Mouse (Mus musculus): ENCODE data around the gene Mylk3.

Mylk3 gene

GRCm38 (mm10) chr8:85381926-85382325 is 4.2 kb downstream of the Mylk3 start:
- in situ Hi-C loops (cut with MboI) = no loop called here

GRCm38 (mm10) chr8:85380824-85381209 is 5.3 kb downstream of the Mylk3 start:
- in situ Hi-C loops (cut with MboI) = no loop called here

GRCm38 (mm10) chr8:85380123-85380823 is 5.9 kb downstream of the Mylk3 start:
- in situ Hi-C loops (cut with MboI) = no loop called here

- in situ Hi-C loops (cut with MboI) = no loop called here
Observed at GRCm38 (mm10) chr8:85379142-85379781, 6.9 kb downstream of the Mylk3 start.

- in situ Hi-C loops (cut with MboI) = no loop called here
Observed at GRCm38 (mm10) chr8:85376516-85376915, 9.6 kb downstream of the Mylk3 start.

GRCm38 (mm10) chr8:85374286-85374685 is 11.9 kb downstream of the Mylk3 start:
- in situ Hi-C loops (cut with MboI) = no loop called here

GRCm38 (mm10) chr8:85373435-85374039 is 12.6 kb downstream of the Mylk3 start:
- in situ Hi-C loops (cut with MboI) = no loop called here

GRCm38 (mm10) chr8:85372465-85372839 is 13.7 kb downstream of the Mylk3 start:
- in situ Hi-C loops (cut with MboI) = no loop called here

GRCm38 (mm10) chr8:85371736-85372464 is 14.2 kb downstream of the Mylk3 start:
- in situ Hi-C loops (cut with MboI) = no loop called here

- in situ Hi-C loops (cut with MboI) = no loop called here
Observed at GRCm38 (mm10) chr8:85365176-85365575, 21.0 kb downstream of the Mylk3 start.

- in situ Hi-C loops (cut with MboI) = no loop called here
Observed at GRCm38 (mm10) chr8:85364628-85365027, 21.5 kb downstream of the Mylk3 start.

- in situ Hi-C loops (cut with MboI) = no loop called here
Observed at GRCm38 (mm10) chr8:85363406-85363805, 22.7 kb downstream of the Mylk3 start.

GRCm38 (mm10) chr8:85362211-85362610 is 23.9 kb downstream of the Mylk3 start:
- in situ Hi-C loops (cut with MboI) = no loop called here

GRCm38 (mm10) chr8:85353287-85353686 is 32.9 kb downstream of the Mylk3 start:
- in situ Hi-C loops (cut with MboI) = no loop called here

GRCm38 (mm10) chr8:85339871-85340573 is 46.1 kb downstream of the Mylk3 start:
- in situ Hi-C loops (cut with MboI) = no loop called here

GRCm38 (mm10) chr8:85337681-85338080 is 48.5 kb downstream of the Mylk3 start:
- in situ Hi-C loops (cut with MboI) = no loop called here

- in situ Hi-C loops (cut with MboI) = no loop called here
Observed at GRCm38 (mm10) chr8:85336211-85336933, 49.8 kb downstream of the Mylk3 start.

- in situ Hi-C loops (cut with MboI) = no loop called here
Observed at GRCm38 (mm10) chr8:85335105-85335504, 51.0 kb downstream of the Mylk3 start.

- in situ Hi-C loops (cut with MboI) = no loop called here
Observed at GRCm38 (mm10) chr8:85329506-85329905, 56.6 kb downstream of the Mylk3 start.

- in situ Hi-C loops (cut with MboI) = no loop called here
Observed at GRCm38 (mm10) chr8:85327036-85327435, 59.1 kb downstream of the Mylk3 start.

GRCm38 (mm10) chr8:85323084-85323483 is 63.1 kb downstream of the Mylk3 start:
- in situ Hi-C loops (cut with MboI) = no loop called here

Measured in mature B cell (primary cell).